Mouse (Mus musculus) MEL (cell line): ENCODE results near the gene Tcf7l2. TPM values are rescaled to one million over a fixed set of nuclear protein-coding genes. Genes with fewer than 3 reads are reported as not detected.

Experiments used
- DNase-seq: peaks from one replicate; pipeline ENCODE4 v3.0.0; 2011; ENCODE audit warnings: low read depth, low spot score
- H3K27ac ChIP-seq: 2 replicates; pipeline ENCODE4 v1.5.1; 2012; ENCODE audit warnings: low read depth, mild to moderate bottlenecking, control low read depth, low read length, moderate library complexity; ENCODE audit not compliant: control insufficient read depth
- H3K27me3 ChIP-seq, 2 experiments: fragments of 150-350 bp in 1 of 2; sonication (generic) in 1 of 2; 2 replicates each; pipeline ENCODE4 v1.6.1; 2012; ENCODE audit warnings: low read length in 2 of 2, mild to moderate bottlenecking in 2 of 2, improper control_type of control experiment in 1 of 2, moderate library complexity in 1 of 2; ENCODE audit not compliant: insufficient read depth in 2 of 2, control insufficient read depth in 1 of 2
- H3K36me3 ChIP-seq, 2 experiments: 2 replicates each; pipeline ENCODE4 v1.6.1; 2012 to 2014; ENCODE audit warnings: low read length in 2 of 2, improper control_type of control experiment in 1 of 2, inconsistent platforms in 1 of 2, mild to moderate bottlenecking in 1 of 2; ENCODE audit not compliant: insufficient read depth in 2 of 2, control insufficient read depth in 1 of 2
- H3K4me1 ChIP-seq, 2 experiments: fragments of 150-350 bp in 1 of 2; sonication (generic) in 1 of 2; 2 replicates each; pipeline ENCODE4 v1.6.1; 2012; ENCODE audit warnings: low read length in 2 of 2, improper control_type of control experiment in 1 of 2, mild to moderate bottlenecking in 1 of 2; ENCODE audit not compliant: insufficient read depth in 2 of 2, control insufficient read depth in 1 of 2
- H3K4me3 ChIP-seq, 2 experiments: fragments of 150-350 bp in 1 of 2; sonication (generic) in 1 of 2; 2 replicates each; pipeline ENCODE4 v1.5.1; 2012; ENCODE audit warnings: low read depth in 2 of 2, low read length in 2 of 2, mild to moderate bottlenecking in 2 of 2, moderate library complexity in 2 of 2, control low read depth in 1 of 2, improper control_type of control experiment in 1 of 2; ENCODE audit not compliant: control insufficient read depth in 1 of 2, insufficient read depth in 1 of 2
- H3K79me2 ChIP-seq: 2 replicates; pipeline ENCODE4 v1.6.1; 2012; ENCODE audit warnings: mild to moderate bottlenecking, low read length, moderate library complexity; ENCODE audit not compliant: control insufficient read depth, poor library complexity, insufficient read depth
- H3K9ac ChIP-seq: 2 replicates; pipeline ENCODE4 v1.6.1; 2012; ENCODE audit warnings: low read depth, mild to moderate bottlenecking, control low read depth, low read length, moderate library complexity; ENCODE audit not compliant: control insufficient read depth, poor library complexity, severe bottlenecking
- H3K9me3 ChIP-seq: fragments of 150-350 bp; sonication (generic); replicated peaks from 2 replicates; pipeline ENCODE4 v1.6.1; 2012; ENCODE audit warnings: mild to moderate bottlenecking, low read length, improper control_type of control experiment, moderate library complexity; ENCODE audit not compliant: insufficient read depth
- BHLHE40 ChIP-seq: IDR thresholded peaks from 2 replicates; pipeline ENCODE4 v1.6.1; 2012; ENCODE audit warnings: low read depth, mild to moderate bottlenecking, inconsistent platforms, low read length, improper control_type of control experiment, borderline replicate concordance
- CHD1 ChIP-seq: IDR thresholded peaks from 2 replicates; pipeline ENCODE4 v1.6.1; 2012; ENCODE audit warnings: low read depth, mild to moderate bottlenecking, inconsistent platforms, low read length, improper control_type of control experiment
- CHD2 ChIP-seq: IDR thresholded peaks from 2 replicates; pipeline ENCODE4 v1.6.1; 2011; ENCODE audit warnings: low read length, improper control_type of control experiment
- ELF1 ChIP-seq: IDR thresholded peaks from 2 replicates; pipeline ENCODE4 v1.6.1; 2014; ENCODE audit warnings: low read depth, mild to moderate bottlenecking, inconsistent platforms, low read length, improper control_type of control experiment, moderate library complexity
- GABPA ChIP-seq: IDR thresholded peaks from 2 replicates; pipeline ENCODE4 v1.6.1; 2012; ENCODE audit warnings: low read depth, mild to moderate bottlenecking, inconsistent platforms, low read length, improper control_type of control experiment, moderate library complexity
- GATA1 ChIP-seq: IDR thresholded peaks from 2 replicates; pipeline ENCODE4 v1.6.1; 2011; ENCODE audit warnings: low read depth, low read length, improper control_type of control experiment
- KAT2A ChIP-seq: conservative IDR thresholded peaks from 2 replicates; pipeline ENCODE4 v1.6.1; 2012; ENCODE audit warnings: low read depth, low read length, improper control_type of control experiment, inconsistent platforms
- MAFK ChIP-seq: IDR thresholded peaks from 2 replicates; pipeline ENCODE4 v1.6.1; 2011; ENCODE audit warnings: low read depth, mild to moderate bottlenecking, low read length, improper control_type of control experiment, borderline replicate concordance
- MAX ChIP-seq: IDR thresholded peaks from 2 replicates; pipeline ENCODE4 v1.6.1; 2011; ENCODE audit warnings: low read length, improper control_type of control experiment
- MAZ ChIP-seq: IDR thresholded peaks from 2 replicates; pipeline ENCODE4 v1.6.1; 2012; ENCODE audit warnings: low read depth, mild to moderate bottlenecking, inconsistent platforms, low read length, improper control_type of control experiment
- MEF2A ChIP-seq: IDR thresholded peaks from 2 replicates; pipeline ENCODE4 v1.6.1; 2014; ENCODE audit warnings: low read depth, mild to moderate bottlenecking, inconsistent platforms, low read length, improper control_type of control experiment; ENCODE audit not compliant: poor library complexity, insufficient replicate concordance, severe bottlenecking; ENCODE audit errors: extremely low read depth
- MXI1 ChIP-seq: IDR thresholded peaks from 2 replicates; pipeline ENCODE4 v1.6.1; 2011; ENCODE audit warnings: mild to moderate bottlenecking, low read depth, low read length, improper control_type of control experiment
- MYB ChIP-seq: IDR thresholded peaks from 2 replicates; pipeline ENCODE4 v1.6.1; 2011; ENCODE audit warnings: mild to moderate bottlenecking, low read depth, low read length, improper control_type of control experiment
- NRF1 ChIP-seq: IDR thresholded peaks from 2 replicates; pipeline ENCODE4 v1.6.1; 2014; ENCODE audit warnings: low read depth, mild to moderate bottlenecking, inconsistent platforms, low read length, improper control_type of control experiment, moderate library complexity; ENCODE audit not compliant: poor library complexity, insufficient read depth, severe bottlenecking
- POLR2AphosphoS5 ChIP-seq: IDR thresholded peaks from 2 replicates; pipeline ENCODE4 v1.6.1; 2012; ENCODE audit warnings: low read depth, borderline replicate concordance, mild to moderate bottlenecking, inconsistent platforms, low read length, moderate library complexity, mixed read lengths
- SIN3A ChIP-seq: IDR thresholded peaks from 2 replicates; pipeline ENCODE4 v1.6.1; 2012; ENCODE audit warnings: low read length, improper control_type of control experiment, inconsistent platforms
- SMC3 ChIP-seq: IDR thresholded peaks from 2 replicates; pipeline ENCODE4 v1.6.1; 2011; ENCODE audit warnings: low read depth, low read length, improper control_type of control experiment
- TAL1 ChIP-seq: IDR thresholded peaks from 2 replicates; pipeline ENCODE4 v1.6.1; 2012; ENCODE audit warnings: mild to moderate bottlenecking, inconsistent platforms, low read length, moderate library complexity, mixed read lengths
- TCF12 ChIP-seq: IDR thresholded peaks from 2 replicates; pipeline ENCODE4 v1.6.1; 2014; ENCODE audit warnings: low read depth, mild to moderate bottlenecking, inconsistent platforms, low read length, improper control_type of control experiment, moderate library complexity
- USF1 ChIP-seq: IDR thresholded peaks from 2 replicates; pipeline ENCODE4 v1.6.1; 2014; ENCODE audit warnings: low read depth, mild to moderate bottlenecking, inconsistent platforms, low read length, improper control_type of control experiment, moderate library complexity
- USF2 ChIP-seq, 2 experiments: IDR thresholded peaks; 2 replicates each; pipeline ENCODE4 v1.6.1; 2011 to 2012; ENCODE audit warnings: improper control_type of control experiment in 2 of 2, low read length in 2 of 2, borderline replicate concordance in 1 of 2, inconsistent platforms in 1 of 2, low read depth in 1 of 2, mild to moderate bottlenecking in 1 of 2; ENCODE audit not compliant: insufficient read depth in 1 of 2
- ZC3H11A ChIP-seq: IDR thresholded peaks from 2 replicates; pipeline ENCODE4 v1.6.1; 2012; ENCODE audit warnings: low read depth, mild to moderate bottlenecking, inconsistent platforms, low read length, improper control_type of control experiment
- ZKSCAN1 ChIP-seq: IDR thresholded peaks from 2 replicates; pipeline ENCODE4 v1.6.1; 2012; ENCODE audit warnings: low read depth, mild to moderate bottlenecking, inconsistent platforms, low read length, improper control_type of control experiment, moderate library complexity
- ZNF384 ChIP-seq: IDR thresholded peaks from 2 replicates; pipeline ENCODE4 v1.6.1; 2012; ENCODE audit warnings: low read depth, mild to moderate bottlenecking, inconsistent platforms, low read length, improper control_type of control experiment
- polyA plus RNA-seq, 2 experiments: library from polyadenylated mRNA; stranded (reverse) in 1 of 2; unstranded in 1 of 2; fragments of >175 nt in 1 of 2; fragments of >200 nt in 1 of 2; gene quantifications; 2 replicates each; pipeline versions ENCODE4 v1.2.1 to v1.2.4; 2012; ENCODE audit warnings: low replicate concordance in 2 of 2, low read depth in 1 of 2; ENCODE audit not compliant: insufficient read length in 2 of 2, insufficient read depth in 1 of 2, missing spikeins in 1 of 2
- total RNA-seq: library from RNA; depleted of rRNA; stranded (reverse); fragments of 300-350 nt; gene quantifications from 2 replicates; pipeline ENCODE4 v1.2.3, GENCODE M21; 2012

Tcf7l2 gene
- total and polyA plus RNA-seq, 3 experiments, result 0.65 to 12.8 TPM; not detected in 1

- H3K4me3 ChIP-seq, result no peak overlapping the region
- peaks cover 0 to 1% of the 10 kb centered on the region in 2 experiments; a peak in 2 of 4 replicates for H3K4me1 ChIP-seq
- no peak for TF ChIP-seq POLR2AphosphoS5
- TF ChIP-seq TAL1, result no peak
- TF ChIP-seq KAT2A, result no peak
- no peak for TF ChIP-seq GATA1
- TF ChIP-seq GABPA, result no peak
- TF ChIP-seq TCF12, result no peak
- TF ChIP-seq MAFK, result no peak
- no peak for TF ChIP-seq SIN3A
- TF ChIP-seq MXI1, result no peak
- TF ChIP-seq MYB, result no peak
- TF ChIP-seq BHLHE40, result no peak
- TF ChIP-seq USF2 (IDR thresholded peaks at IDR 0.05; ENCODE audit: borderline replicate concordance in 1 of 2, insufficient read depth in 1 of 2, low read depth in 1 of 2, low read length in 2 of 2), result no peak
- no peak for TF ChIP-seq CHD1
- no peak for TF ChIP-seq NRF1
- DNase-seq, result no peak
- no peaks in the 10 kb centered on the region for H3K79me2 ChIP-seq
- H3K36me3 ChIP-seq, result no peaks in the 10 kb centered on the region
- no peaks in the 10 kb centered on the region for H3K9me3 ChIP-seq
- H3K27me3 ChIP-seq, result no peaks in the 10 kb centered on the region
- H3K27ac ChIP-seq, result no peak overlapping the region
- H3K9ac ChIP-seq, result no peak overlapping the region
Measured at GRCm38 (mm10) chr19:55873221-55873620, 131.6 kb downstream of the Tcf7l2 start.

GRCm38 (mm10) chr19:55876501-55876900 is 134.9 kb downstream of the Tcf7l2 start:
- H3K36me3 ChIP-seq, result no peaks in the 10 kb centered on the region
- no peak overlapping the region for H3K9ac ChIP-seq
- H3K27me3 ChIP-seq, result no peaks in the 10 kb centered on the region; a peak in 1 of 4 replicates
- TF ChIP-seq MAX, result no peak
- no peak for DNase-seq
- H3K4me1 ChIP-seq, result no peaks in the 10 kb centered on the region
- no peaks in the 10 kb centered on the region for H3K79me2 ChIP-seq
- no peak overlapping the region for H3K27ac ChIP-seq
- H3K9me3 ChIP-seq, result no peaks in the 10 kb centered on the region
- no peak overlapping the region for H3K4me3 ChIP-seq

GRCm38 (mm10) chr19:55877404-55877915 is 135.8 kb downstream of the Tcf7l2 start:
- no peak overlapping the region for H3K27ac ChIP-seq
- no peaks in the 10 kb centered on the region for H3K36me3 ChIP-seq
- DNase-seq, result peak; percentile 81
- no peaks in the 10 kb centered on the region for H3K79me2 ChIP-seq
- H3K9ac ChIP-seq, result no peak overlapping the region
- no peaks in the 10 kb centered on the region for H3K9me3 ChIP-seq
- no peaks in the 10 kb centered on the region for H3K4me1 ChIP-seq
- H3K27me3 ChIP-seq, result no peaks in the 10 kb centered on the region; a peak in 1 of 4 replicates
- H3K4me3 ChIP-seq, result no peak overlapping the region
- TF ChIP-seq NRF1 (0 out of 2 replicates have a peak, but pooled peaks have one; percentile 14), ZKSCAN1 (no peak), SMC3 (peak; percentile 98), MXI1 (no peak), CHD2 (no peak), USF1 (peak; percentile 10; the same call in 1 of the 2 replicates), ZC3H11A (peak; percentile 98), MAZ (0 out of 2 replicates have a peak, but pooled peaks have one; percentile 54), POLR2AphosphoS5 (no peak), GABPA (no peak), ZNF384 (peak; percentile 68), ELF1 (no peak), MEF2A (no peak), USF2 (IDR thresholded peaks at IDR 0.05; ENCODE audit: borderline replicate concordance in 1 of 2, insufficient read depth in 1 of 2, low read depth in 1 of 2, low read length in 2 of 2) (no peak), GATA1 (no peak)
